Mouse (Mus musculus): Measurements from ENCODE around the gene Gm10644.

Gene Gm10644

GRCm38 (mm10) chr8:83892061-83892460 lies 62.9 kb downstream of the Gm10644 start:
- TF ChIP-seq NANOG (IDR thresholded peaks at IDR 0.05; ENCODE audit: borderline replicate concordance, low read length) = no peak
- TF ChIP-seq CTCF (conservative IDR thresholded peaks at IDR 0.05; ENCODE audit: low read length) = no peak
- no peak for TF ChIP-seq POU5F1 (IDR thresholded peaks at IDR 0.05; ENCODE audit: borderline replicate concordance, low read length)
- peaks cover 46% of the 10 kb centered on the region for H3K27me3 ChIP-seq (ENCODE audit: insufficient read depth, low read length)
- H3K4me1 ChIP-seq (replicated peaks; ENCODE audit: low read depth, low read length) = peaks cover 40% of the 10 kb centered on the region
- no peaks in the 10 kb centered on the region for H3K36me3 ChIP-seq (ENCODE audit: insufficient read depth, low read length)
- H3K4me3 ChIP-seq (replicated peaks; ENCODE audit: low read length) = peak overlapping the region; percentile 23
- peaks cover 6% of the 10 kb centered on the region for H3K9me3 ChIP-seq (ENCODE audit: low read length)

DNA sequence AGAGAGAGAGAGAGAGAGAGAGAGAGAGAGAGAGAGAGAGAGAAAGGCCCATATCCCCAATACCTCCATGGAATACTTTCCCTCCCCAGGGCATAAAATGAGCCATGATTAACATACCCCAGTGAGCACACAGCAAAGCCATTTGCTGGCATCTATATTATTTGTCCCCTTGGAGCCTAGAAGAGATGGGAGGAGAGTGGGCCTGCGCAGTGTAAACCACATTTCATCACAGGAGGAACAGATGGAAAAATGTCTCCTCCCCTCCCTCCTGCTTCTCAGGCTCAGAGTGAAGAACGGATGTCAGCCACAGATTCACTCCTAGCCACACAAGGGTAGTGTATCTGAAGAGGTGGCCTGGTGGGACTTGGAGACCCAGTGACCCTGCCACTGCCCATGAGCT lies 66.6 kb downstream of the Gm10644 start:
- peaks cover 19% of the 10 kb centered on the region for H3K4me1 ChIP-seq (replicated peaks; ENCODE audit: low read depth, low read length)
- H3K27me3 ChIP-seq (ENCODE audit: insufficient read depth, low read length) = peaks cover 27% of the 10 kb centered on the region
- H3K4me3 ChIP-seq (replicated peaks; ENCODE audit: low read length) = no peak overlapping the region
- TF ChIP-seq POU5F1 (IDR thresholded peaks at IDR 0.05; ENCODE audit: borderline replicate concordance, low read length) (no peak), NANOG (IDR thresholded peaks at IDR 0.05; ENCODE audit: borderline replicate concordance, low read length) (no peak)
- no peaks in the 10 kb centered on the region for H3K36me3 ChIP-seq (ENCODE audit: insufficient read depth, low read length)
- H3K9me3 ChIP-seq (ENCODE audit: low read length) = no peaks in the 10 kb centered on the region
